Mouse (Mus musculus) gonadal fat pad, adult 2 months (tissue): ENCODE data around the gene Mgat5b. TPM values are rescaled to one million over a fixed set of nuclear protein-coding genes. Genes with fewer than 3 reads are reported as not detected.

Source experiments
- DNase-seq: peaks from one replicate; pipeline ENCODE4 v3.0.0-alpha.2; 2012; ENCODE audit warnings: low read depth
- polyA plus RNA-seq: library from polyadenylated mRNA; depleted of rRNA; stranded (reverse); fragments of >200 nt; gene quantifications from 2 replicates; pipeline ENCODE4 v1.2.3, GENCODE M21; 2012

The Mgat5b gene
- polyA plus RNA-seq, 1 experiment: 0.15 TPM

DNA sequence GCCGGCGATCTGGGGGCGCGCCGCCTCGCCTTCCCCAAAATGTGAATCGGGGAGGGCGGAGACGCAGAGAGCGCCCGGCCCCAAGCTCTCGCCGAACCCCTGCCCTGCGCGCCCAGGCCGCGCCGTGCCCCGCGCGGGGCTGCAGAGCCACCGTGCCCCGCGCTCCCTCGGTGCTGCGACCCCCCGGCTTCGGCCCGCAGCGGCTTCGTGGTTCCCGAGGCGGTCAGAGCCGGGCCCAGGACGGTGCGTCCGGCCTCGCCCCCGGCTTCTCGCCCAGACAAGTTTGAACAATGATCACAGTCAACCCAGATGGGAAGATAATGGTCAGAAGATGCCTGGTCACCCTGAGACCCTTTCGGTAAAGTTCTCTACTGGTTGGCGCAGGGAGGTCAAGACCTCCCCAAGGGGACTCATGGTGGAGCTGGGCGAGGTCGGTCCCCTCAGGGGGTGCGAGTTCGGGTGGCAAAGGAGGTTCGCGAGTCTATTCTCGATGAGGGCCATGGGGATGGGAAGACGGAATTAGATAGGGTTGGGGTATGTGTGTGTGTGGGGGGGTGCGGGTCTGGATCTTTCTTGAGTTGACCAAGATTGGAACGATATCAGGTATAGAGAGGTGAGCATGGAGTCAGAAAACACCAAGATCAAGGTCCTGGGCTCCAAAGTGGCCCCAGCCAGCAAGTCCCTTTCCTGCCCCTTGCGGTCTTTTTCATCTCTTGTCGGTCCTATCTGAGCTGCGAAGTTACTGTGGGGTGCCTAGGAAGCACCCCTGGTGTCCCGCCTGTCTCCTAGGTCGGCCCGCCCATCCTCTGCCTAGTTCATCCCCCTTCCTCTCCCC lies 740 bp downstream of the Mgat5b start:
- no peak for DNase-seq

DNA sequence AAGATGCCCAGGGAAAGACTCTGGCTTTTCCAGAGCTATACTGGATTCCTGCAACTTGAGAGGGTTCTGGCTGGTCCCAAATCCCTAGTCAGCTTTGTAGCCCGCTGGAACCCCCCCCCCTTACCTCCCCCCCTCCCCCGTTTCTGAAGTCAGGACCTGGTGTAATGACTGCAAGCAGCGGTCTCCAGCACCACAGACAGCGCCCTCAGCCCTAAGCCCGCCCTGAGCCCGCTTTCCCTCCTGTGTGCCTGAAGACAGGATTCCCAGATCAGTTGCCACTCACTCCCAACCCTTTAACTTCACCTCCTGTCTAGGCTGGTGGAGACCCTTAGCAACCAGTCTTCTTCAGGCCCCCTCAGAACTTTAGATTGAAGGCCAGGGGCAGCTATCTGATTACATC lies 2.1 kb downstream of the Mgat5b start:
- no peak for DNase-seq

DNA sequence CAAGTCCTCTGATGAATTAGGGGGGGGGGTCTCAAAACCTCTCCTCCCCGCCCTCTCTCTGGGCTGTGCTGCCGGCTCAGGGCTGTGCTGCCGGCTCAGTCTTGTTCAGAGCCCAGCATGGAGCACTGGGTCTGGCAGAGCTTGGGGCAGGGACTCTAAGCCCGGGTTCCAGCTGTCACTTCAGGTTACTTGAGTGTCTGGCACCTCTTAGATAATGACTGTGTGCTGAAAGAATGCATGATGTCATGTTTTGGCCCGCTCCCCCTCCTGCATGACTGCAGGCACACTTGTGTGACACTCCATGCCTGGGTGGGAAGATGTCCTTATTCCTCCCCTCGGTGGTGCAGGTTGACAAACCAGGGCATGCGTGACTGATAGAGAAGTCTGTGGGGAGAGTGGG lies 3.4 kb downstream of the Mgat5b start:
- no peak for DNase-seq

DNA sequence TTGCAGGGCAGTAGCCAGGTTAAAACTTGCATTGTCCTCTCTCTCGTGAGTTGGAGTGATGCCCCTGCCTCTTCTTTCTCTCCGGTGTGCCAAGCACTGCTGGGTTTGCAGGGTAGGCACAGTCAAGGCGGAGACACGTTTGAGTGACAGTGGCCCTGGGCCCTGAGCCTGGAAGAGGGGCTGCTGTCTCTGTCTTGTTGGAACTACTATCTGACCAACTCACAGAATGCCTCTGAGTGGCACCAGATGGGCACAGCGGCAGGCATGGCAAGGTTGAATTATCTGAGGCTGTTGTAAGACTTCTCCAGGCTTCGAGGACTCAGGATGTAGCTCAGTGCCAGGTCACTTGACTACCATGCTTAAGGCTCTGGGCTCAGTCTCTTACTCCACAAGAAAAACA lies 9.4 kb downstream of the Mgat5b start:
- no peak for DNase-seq

DNA sequence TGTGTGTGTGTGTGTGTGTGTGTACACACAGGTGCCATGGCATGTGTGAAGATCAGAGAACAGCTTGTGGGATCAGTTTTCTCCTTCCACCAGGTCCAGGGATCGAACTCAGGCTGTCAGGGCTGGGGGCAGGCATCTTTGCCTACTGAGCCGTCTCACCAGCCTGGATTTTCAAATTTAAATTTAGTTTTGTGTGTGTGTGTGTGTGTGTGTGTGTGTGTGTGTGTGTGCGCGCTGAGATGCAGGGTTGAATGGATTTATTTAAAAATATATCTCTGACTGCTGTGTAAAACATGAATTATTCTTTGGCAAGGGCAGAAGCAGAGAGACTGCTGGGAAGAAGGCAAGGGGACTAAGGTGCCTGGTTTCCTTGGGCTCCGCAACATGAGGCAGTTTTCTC lies 16.2 kb downstream of the Mgat5b start:
- no peak for DNase-seq

DNA sequence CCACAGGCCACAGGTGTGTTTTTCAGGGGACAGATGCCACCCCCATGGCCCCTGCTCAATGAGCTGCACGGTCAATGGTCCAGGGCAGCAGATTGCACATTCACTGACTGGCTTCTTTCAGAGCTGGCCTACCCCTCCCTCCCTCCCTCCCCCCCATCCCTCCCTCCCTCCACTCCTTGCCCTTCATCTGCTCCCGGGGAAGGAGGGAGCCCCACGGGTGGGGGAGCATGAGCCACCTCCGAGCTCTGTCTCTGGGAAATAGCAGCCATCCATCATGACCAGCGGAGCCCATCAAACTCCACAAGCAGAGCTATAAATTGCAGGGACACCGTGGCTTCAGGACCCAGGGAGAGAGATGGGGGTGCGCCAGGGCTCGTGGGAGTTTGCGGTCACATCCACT lies 16.7 kb downstream of the Mgat5b start:
- DNase-seq: no peak

DNA sequence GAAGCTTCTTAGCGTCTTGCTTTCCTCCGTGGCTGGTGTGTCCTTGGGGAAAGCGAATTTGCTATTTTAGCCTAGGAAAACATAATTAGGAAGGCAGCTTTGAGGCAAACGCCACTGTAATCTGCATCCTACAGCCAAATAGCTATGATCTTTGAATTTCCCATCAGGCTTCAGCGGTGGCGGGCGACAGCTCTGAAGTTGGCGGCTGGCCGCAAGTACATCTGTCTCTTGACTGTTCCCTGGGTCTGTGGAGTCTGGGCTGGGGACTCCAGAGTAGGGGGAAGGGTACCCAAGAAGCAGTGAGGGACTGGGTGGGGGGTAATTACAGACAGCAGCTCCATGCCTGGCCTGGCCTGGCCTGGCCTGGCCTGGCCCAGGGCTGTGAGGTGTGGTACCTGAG lies 17.3 kb downstream of the Mgat5b start:
- no peak for DNase-seq

DNA sequence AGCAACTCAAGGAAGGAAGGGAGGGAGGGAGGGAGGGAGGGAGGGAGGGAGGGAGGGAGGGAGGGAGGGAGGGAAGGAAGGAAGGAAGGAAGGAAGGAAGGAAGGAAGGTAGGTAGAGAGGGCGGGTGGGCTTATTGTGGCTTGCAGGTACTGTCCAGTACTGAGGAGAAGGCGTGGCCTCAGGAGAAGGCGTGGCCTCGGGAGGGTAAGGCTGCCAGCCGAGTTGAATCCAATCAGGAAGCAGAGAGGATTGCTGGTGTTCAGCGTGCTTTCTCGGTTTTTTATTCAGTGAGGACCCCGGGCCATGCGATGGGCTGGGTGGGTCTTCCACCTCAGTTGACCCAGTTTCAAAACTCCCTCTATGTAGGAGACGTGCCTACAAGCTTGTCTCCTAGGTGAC lies 18.5 kb downstream of the Mgat5b start:
- no peak for DNase-seq

DNA sequence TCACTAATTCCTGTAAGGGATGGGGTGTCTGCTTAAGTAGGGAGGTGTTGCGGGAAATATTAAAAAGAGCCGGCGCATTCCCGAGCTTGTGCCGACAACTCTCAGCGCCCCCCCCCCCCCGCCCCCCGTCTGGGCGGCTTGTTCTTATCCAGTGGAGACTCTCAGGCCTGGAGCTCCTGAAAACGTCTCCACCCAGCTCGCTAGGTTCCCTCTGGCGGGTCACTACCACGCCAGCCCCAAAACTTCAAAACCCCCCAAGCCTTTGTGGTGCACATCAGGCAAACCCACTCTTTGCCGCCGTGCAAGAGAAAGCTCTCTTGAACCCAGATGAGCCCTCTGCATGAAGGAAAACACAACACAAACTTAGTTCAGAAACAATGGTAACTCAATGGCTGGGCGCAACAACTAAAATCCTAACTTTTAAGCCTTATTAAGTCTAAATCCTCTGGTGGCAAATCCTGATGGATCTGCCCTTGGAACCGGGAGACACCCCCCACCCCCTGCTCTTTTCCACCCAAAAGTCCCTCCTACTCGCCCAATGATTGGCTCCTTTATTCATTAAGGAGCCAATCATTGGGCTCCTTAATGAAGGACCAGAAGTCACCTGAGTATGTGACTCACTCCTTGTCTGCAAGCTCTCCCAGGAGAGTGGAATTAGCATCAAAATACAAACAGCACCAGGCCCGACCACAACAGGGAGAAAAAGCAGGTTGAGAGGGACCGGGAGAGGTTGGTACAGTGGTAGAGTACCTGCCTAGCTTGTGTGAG lies 21.6 kb downstream of the Mgat5b start:
- no peak for DNase-seq

DNA sequence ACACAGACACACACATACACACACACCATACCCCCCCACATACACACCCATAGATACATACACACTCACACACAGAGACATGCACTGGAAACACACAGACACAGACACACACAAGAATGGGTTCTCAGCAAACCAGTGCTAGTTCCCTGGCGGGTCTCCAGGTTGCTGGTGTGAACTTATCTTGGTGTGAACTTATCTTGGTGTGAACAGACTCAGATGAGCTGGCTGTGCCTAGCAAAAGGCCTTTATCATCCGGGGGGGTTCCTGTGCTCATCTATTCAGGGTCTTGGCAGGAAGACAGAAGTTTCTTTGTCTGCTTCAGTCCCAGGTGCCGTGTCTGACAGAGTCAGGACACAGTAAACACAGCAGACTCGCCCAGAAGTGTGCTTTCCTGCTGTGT lies 25.7 kb downstream of the Mgat5b start:
- no peak for DNase-seq

DNA sequence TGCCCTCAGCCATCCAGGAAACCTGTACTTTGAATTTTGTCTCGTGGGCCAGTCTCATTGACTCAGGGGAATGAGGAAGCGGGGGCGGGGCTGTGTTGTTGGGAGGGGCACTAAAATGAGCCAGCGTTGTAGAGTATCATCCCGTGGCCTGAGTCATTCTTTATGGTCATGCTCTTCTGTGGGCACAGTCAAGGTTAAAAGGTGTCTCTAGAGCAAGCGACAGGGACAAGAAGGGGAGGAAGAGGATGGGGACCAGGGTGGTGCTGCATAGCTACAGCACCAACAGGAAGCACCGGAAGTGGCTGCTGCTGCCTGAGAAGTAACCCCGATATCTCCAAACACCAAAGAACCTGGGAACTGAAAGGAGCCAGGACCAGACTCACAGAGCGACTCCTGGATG lies 31.2 kb downstream of the Mgat5b start:
- no peak for DNase-seq

DNA sequence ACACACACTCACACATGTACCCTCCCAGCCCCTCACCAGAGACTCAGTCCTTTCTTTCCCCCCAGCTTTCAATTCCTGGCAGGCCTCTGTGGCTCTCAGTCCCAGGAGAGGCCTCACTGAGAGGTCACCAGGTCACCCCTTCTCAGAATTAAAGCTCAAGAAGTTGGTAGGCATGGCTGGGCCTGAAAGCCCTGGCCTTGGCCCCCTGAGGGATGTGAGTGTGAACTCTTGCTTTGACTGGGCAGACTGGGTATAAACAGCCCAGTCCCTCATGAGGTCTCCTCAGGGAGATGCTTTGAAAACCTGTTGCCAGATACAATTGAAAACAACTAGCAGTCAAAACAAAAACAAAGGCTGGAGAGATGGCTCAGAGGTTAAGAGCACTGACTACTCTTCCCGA lies 32.8 kb downstream of the Mgat5b start:
- no peak for DNase-seq

DNA sequence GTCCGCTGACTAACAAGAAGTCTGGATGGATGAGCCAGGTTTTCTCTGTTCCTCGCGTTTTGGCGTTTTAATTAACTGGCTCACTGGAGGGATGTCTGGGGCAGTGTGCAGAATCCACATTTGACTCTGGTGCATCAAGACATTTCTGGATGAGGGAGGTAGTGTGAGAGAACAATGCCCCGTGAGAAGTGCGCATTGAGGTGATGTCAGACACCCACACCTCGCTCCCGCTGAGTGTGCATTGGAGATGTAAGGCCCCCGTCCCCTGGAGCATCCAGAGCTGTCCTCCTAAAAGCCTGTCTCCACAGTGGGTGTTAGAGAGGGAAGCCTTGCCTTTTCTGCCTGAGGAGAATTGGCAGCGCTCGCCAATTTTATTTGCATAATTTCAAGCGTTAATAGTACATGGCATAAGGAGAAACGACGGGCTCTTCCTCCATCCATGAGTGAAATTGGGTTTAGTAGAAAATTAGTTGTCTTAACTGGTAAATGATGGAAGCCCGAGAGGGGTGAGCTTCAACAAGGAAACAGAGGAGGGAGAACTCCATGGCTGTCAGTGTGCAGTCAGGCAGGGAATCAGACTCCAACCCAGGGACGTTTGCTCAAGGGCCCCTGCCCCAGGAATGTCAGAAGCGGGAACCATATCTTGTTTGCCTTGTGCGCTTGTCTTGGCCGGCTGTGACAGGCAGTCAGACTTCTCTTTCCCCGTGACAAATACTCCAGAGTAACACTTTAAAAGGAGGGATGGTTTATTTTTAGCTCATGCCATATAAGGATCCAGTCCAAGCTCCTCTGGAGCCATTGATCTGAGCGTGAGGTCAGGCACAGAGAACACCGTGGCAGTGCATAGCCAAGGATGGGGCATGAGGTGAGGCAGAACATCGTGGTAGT lies 35.8 kb downstream of the Mgat5b start:
- DNase-seq: no peak

DNA sequence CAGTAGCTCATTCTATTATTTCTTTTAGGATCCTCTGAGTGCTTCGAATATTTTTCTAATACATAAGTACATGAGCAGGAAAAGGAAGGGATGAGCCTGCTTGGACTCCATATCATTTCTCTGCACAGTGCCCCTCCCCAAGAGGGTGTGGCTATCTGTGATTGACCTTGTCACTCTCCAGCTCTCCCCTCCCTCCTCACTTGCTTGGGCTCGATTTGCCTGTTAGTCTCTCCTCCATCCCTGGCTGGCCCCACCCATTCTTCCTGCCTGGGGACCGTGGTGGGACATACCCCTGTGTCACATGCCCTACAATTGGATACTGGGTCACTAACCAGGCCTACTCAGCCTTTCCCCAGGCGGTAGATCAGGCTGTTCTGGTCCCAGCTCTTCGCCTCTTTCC lies 39.9 kb downstream of the Mgat5b start:
- no peak for DNase-seq

DNA sequence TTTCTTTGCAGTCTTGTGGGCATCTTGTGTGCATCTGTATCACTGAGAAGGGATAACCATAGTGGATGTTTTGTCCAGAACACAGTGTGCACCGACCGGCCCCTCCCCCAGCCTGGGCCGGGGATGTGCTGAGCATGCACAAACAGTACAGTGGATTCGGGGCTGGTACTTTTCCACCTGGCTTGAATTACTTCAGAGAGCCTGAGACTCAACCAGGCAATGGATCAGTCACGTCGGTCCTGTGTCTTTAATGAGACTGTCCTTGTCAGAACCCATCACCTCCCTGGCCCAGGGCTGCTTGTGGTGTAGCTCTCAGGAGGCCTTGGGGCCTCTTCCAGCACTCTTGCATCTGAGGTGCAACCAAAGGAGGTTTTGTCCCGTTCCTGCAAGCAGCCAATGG lies 46.4 kb downstream of the Mgat5b start:
- DNase-seq: no peak

DNA sequence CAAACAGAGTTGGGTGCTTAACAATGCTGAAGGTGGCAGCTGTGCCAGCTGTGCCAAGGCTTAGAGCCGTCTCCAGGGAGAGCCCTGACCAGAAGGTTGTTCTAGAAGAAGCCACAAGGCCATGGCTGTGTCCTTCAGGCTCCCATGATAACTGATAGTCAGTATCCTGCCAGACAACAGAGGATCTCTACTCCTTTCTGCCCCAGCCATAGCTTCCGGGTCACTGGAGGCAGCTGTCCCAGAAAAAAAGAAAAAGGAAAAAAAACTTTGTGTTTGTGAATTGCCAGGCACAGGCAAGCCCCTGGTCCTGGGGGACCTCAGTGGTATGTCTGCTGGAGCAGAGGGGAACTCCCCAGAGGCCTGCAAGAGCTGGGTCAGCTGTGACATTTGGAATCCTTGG lies 47.3 kb downstream of the Mgat5b start:
- no peak for DNase-seq

DNA sequence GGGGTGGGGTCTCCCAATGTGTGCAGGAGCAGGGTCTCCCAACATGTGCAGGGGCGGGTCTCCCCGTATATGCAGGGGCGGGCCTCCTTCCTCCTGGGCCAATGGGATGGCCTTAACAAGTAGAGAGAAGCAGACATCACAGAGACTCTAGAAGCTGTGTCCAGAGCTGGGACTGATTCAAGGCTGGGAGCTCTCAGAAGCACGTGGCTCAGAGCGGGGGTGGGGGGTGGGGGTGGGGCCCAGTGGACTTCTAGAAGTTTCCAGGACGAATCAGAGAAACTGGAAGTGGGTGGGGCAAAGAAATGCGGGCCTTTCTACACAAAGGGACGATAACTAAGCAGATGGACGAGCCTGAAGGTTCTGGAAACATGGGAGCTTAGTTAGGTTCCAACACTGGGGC lies 49.9 kb downstream of the Mgat5b start:
- no peak for DNase-seq

DNA sequence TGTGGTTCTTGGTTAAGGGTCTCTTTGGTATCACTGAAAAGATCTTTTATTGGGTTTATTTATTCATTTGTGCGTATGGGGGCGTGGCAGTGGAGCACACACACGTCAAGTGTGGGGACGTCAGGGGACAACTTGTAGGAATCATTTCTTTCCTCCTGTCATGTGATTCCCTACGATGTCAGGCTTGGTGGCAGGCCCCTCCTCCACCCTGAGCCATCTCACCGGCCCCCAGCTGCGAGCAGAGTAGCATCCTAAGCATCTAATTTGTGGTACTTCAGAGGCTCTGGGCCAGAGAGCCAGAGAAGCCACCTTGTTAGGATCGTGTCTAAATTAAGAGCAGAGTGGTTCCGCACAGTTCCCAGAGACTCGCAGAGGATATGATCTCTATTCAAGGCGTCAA lies 50.8 kb downstream of the Mgat5b start:
- no peak for DNase-seq

DNA sequence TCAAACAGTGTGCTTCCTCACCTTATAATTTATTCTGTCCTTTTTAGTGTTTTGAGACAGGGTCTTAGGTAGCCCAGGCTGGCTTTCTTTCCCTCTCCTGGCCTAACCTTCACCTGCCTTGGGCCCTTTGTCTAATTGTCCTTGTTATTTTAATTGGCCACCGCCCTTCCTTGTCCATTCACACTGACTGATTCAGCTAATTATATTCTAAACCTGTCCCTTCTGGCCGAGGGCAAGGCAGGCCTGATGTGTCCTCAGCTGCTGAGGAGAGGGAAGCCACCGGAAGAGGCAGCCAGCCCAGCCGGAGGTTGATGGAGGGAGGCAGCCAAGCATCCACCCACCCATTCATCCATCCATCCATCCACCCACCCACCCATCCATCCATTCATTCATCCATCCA lies 52.2 kb downstream of the Mgat5b start:
- no peak for DNase-seq

DNA sequence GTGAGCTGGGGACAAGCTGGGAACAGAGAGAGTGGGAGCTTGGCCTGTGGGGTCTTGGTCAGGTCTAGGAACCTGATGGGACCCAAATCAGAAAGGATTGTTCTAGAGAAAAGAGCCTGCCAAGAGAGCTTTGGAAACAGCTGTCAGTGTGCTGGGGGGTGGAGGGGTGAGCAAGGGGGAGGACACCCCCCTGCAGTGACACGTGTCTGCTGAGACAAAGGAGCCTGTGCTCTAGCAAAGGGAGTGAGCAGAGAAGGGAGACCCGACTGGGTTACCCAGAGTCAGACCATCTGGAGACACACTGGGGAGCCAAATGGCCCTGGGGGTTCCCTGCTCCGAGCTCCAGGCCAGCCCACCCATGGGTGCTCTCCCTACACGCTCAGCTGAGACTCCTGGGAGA lies 54.2 kb downstream of the Mgat5b start:
- no peak for DNase-seq

DNA sequence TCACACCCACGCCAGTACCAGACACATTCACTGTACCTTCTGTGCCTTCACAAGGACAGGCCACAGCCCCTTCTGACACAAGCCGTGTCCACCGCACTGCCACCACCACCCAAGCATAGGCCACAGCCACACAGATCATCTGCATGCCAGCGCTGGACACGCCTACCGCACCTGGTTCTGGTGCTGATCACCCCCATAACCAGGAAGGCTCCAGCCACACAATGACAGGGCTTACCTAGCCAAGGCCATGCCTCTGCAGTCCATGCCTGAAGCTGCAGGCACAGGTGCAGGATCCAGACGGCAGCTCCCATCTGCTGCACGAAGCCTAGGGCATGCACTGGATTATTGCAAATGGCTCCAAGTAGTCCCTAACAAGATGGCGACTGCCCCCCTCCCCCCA lies 54.8 kb downstream of the Mgat5b start:
- no peak for DNase-seq

DNA sequence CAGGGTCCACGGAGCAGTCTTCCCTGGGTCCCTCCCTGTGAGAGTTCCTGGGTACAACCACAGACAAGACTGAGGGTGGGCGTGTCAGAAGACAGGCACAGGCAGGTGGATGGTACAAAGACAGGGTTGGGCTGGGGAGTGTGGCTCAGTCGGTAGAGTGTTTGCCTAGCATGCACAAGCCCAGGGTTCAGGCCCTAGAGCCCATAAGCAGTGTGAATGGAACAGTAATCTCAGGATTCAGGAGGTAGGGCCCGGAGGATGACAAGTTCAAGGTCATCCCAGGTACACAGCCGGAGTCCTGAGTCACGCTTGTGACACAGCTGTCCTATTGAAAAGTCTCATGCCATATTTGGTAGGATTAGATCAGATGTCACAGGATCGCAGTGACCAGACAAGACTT lies 55.7 kb downstream of the Mgat5b start:
- no peak for DNase-seq
